In the genomic region with DNA sequence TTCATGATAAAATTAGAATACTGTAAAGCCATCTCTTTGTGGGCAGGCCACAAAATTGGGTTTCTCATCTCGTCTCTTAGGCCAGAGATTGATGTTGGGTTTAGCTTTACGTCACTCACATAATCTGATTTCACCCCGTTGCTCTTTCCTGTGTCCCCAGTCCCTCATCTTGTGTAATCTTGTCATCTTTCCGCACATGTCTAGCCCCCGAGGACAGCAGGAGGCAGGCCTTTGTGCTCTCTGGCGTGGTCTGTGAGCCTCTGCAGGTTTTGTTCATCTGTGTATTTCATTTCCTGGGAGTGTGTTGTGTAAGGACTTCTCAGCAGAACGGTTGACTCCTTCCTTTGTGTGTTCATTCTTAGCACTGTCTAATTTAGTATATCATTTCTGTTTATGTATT, we compare ENCODE assay signal across 26 mouse cellular contexts.
"Had no signal": no experiment of that assay in that cellular context is flagged by ENCODE, and none has a peak within 500 bp of the region (broad histone marks: within the 10 kb centered on the region; RNA-seq: fewer than 3 reads in every experiment).

No protein-coding gene starts in this region.

- H3K27ac ChIP-seq: gastrocnemius, adult 2 months; heart, adult 2 months; heart, embryonic 13.5 days; heart, embryonic 15.5 days; hindbrain, embryonic 13.5 days; hindbrain, embryonic 15.5 days; hindbrain, postnatal 0 days; kidney, embryonic 15.5 days; kidney, postnatal 0 days; limb, embryonic 13.5 days; limb, embryonic 15.5 days had no signal

- H3K4me3 ChIP-seq: gastrocnemius, adult 2 months; heart, adult 2 months; heart, embryonic 13.5 days; heart, embryonic 15.5 days; hindbrain, embryonic 13.5 days; hindbrain, embryonic 15.5 days; kidney, embryonic 15.5 days; limb, embryonic 13.5 days; limb, embryonic 15.5 days had no signal

- ATAC-seq: hindbrain, postnatal 0 days; intestine, embryonic 16.5 days had no signal

- H3K9me3 ChIP-seq: heart, embryonic 13.5 days; heart, embryonic 15.5 days; hindbrain, embryonic 13.5 days; hindbrain, embryonic 15.5 days; kidney, embryonic 15.5 days; limb, embryonic 13.5 days; limb, embryonic 15.5 days had no signal

- H3K4me1 ChIP-seq: heart, embryonic 15.5 days; hindbrain, embryonic 13.5 days; hindbrain, embryonic 15.5 days; kidney, embryonic 15.5 days; limb, embryonic 13.5 days; limb, embryonic 15.5 days had no signal

- H3K4me2 ChIP-seq: heart, embryonic 11.5 days; heart, embryonic 13.5 days; heart, embryonic 15.5 days; hindbrain, embryonic 13.5 days; hindbrain, embryonic 15.5 days; kidney, embryonic 15.5 days; limb, embryonic 13.5 days; limb, embryonic 15.5 days had no signal

- H3K9ac ChIP-seq: heart, embryonic 13.5 days; heart, embryonic 15.5 days; hindbrain, embryonic 13.5 days; hindbrain, embryonic 15.5 days; kidney, embryonic 15.5 days; limb, embryonic 13.5 days; limb, embryonic 15.5 days had no signal

- DNase-seq: gastrocnemius, adult 2 months; gastrocnemius, postnatal 10 days; gastrocnemius, postnatal 25 days; heart, adult 11 months; heart, adult 2 months; heart, postnatal 14 days; heart, postnatal 36 days; kidney, adult 11 months; kidney, adult 2 months; kidney, adult 9 months; kidney, postnatal 14 days; kidney, postnatal 36 days; layer of hippocampus, adult 9-11 months; layer of hippocampus, postnatal 36 days; left cerebral cortex, postnatal 4 days had no signal

- H3K27me3 ChIP-seq: heart, embryonic 13.5 days; heart, embryonic 15.5 days; hindbrain, embryonic 13.5 days; hindbrain, embryonic 15.5 days; kidney, embryonic 15.5 days; limb, embryonic 13.5 days; limb, embryonic 15.5 days had no signal
